Mouse (Mus musculus) thymus, adult 2 months (tissue): ENCODE results near the gene Jmy.

Experiments used
- CTCF ChIP-seq: fragments of 200-500 bp; IDR thresholded peaks from 2 replicates; pipeline ENCODE4 v1.5.1; 2012; ENCODE audit warnings: mild to moderate bottlenecking, control low read depth, low read length, moderate library complexity, borderline replicate concordance; ENCODE audit not compliant: control insufficient read depth, poor library complexity, insufficient read depth; ENCODE audit errors: extremely low read depth
- POLR2A ChIP-seq: fragments of 200-500 bp; IDR thresholded peaks from 2 replicates; pipeline ENCODE4 v1.6.1; 2012; ENCODE audit warnings: mild to moderate bottlenecking, low read length, control low read depth, moderate library complexity; ENCODE audit not compliant: control insufficient read depth, poor library complexity, insufficient read depth; ENCODE audit errors: extremely low read depth

DNA sequence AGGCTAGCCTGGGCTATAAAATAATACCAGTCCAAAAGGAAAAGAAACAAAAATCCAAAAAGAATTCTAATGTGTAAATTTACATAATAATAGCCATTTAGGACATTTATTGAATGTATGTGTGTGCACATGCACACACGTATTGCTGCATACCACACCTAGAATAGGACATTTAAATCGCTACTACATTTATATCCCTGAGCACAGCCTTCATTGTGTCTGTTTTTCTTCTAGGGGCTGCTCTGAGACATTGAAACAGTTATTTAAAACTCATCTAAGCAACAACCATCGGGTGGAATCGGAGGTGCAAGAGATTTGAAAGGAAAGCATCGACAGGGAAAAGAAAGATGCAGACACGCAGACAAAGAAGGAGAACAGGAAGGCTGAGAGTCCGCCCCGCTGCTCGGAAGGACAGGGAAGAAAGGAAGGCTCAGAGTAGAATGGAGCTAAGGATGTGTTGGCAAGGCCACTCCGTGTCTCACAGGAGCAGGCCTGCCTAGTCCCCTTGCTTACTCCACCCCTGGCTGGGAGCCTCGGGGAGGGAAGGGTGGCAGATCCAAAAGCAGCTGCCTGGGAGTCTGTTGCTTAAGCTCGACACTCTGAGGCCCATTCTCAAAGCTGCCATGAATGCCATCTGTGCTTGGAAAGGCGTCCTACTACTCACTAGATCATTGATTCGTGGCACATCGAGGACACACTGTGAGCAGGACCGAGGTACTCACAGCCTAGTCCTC, 11.0 kb upstream of the Jmy start:
- TF ChIP-seq CTCF (no peak), POLR2A (no peak)
